Mouse (Mus musculus): ENCODE measurements around the gene Acvrl1.

DNA sequence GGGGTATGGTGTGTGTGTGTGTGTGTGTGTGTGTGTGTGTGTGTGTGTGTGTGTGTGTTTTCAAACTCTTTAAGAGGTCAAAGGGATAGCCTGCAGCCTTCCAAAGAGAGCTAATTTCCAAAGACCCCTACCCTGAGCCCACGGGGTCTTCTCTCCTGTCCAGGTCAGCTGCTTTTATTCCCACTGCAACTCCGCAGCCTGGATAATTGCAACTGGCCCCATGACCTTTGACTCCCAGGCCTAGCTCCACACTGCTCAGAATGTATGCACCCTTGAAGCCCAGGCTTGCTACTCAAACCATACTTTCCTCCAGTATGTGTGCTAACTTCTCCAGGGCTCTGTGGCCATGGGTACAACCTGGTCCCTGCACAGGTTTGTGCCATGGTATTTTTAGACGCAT, 32.9 kb upstream of the Acvrl1 start:
- TF ChIP-seq CTCF (IDR thresholded peaks at IDR 0.05), result no peak
- TF ChIP-seq EP300 (IDR thresholded peaks at IDR 0.05), result no peak

Data from lung, postnatal 0 days (tissue).